Mouse (Mus musculus) heart, embryonic 16.5 days (tissue): ENCODE measurements around the gene Fryl. TPM values are rescaled to one million over a fixed set of nuclear protein-coding genes. Genes with fewer than 3 reads are reported as not detected.

Source experiments
- ATAC-seq: fragments of 200-750 bp; cut with Nextera tagmentation; replicated peaks from 2 replicates; pipeline ENCODE4 v1.8.0; 2017; ENCODE audit warnings: moderate number of reproducible peaks; ENCODE audit not compliant: insufficient read depth, low FRiP score; ENCODE audit errors: extremely low read depth
- H3K27ac ChIP-seq: fragments of 300-500 bp; sonication (generic); 2 replicates; pipeline ENCODE4 v1.5.1; 2014; ENCODE audit warnings: mild to moderate bottlenecking, low read length, control low read depth, moderate library complexity
- H3K27me3 ChIP-seq: fragments of 300-500 bp; sonication (generic); 2 replicates; pipeline ENCODE4 v1.6.1; 2014; ENCODE audit warnings: low read length, mixed read lengths; ENCODE audit not compliant: control insufficient read depth, insufficient read depth
- H3K36me3 ChIP-seq: fragments of 300-500 bp; sonication (generic); 2 replicates; pipeline ENCODE4 v1.6.1; 2014; ENCODE audit not compliant: control insufficient read depth, insufficient read depth
- H3K4me1 ChIP-seq: fragments of 300-500 bp; sonication (generic); 2 replicates; pipeline ENCODE4 v1.6.1; 2014; ENCODE audit warnings: low read length, mixed read lengths; ENCODE audit not compliant: control insufficient read depth, insufficient read depth
- H3K4me2 ChIP-seq: fragments of 300-500 bp; sonication (generic); 2 replicates; pipeline ENCODE4 v1.6.1; 2014; ENCODE audit warnings: low read depth, mild to moderate bottlenecking, control low read depth, low read length
- H3K4me3 ChIP-seq: fragments of 300-500 bp; sonication (generic); 2 replicates; pipeline ENCODE4 v1.5.1; 2014; ENCODE audit warnings: mild to moderate bottlenecking, control low read depth, low read length
- H3K9ac ChIP-seq: fragments of 300-500 bp; sonication (generic); 2 replicates; pipeline ENCODE4 v1.6.1; 2014; ENCODE audit warnings: low read length, control low read depth
- H3K9me3 ChIP-seq: fragments of 300-500 bp; sonication (generic); replicated peaks from 2 replicates; pipeline ENCODE4 v1.6.1; 2016; ENCODE audit warnings: low read length; ENCODE audit not compliant: control insufficient read depth
- WGBS: fragments of 180-500 bp; shearing (Covaris S2); extraction: QIAGEN DNeasy Blood & Tissue Kit; methylation state at CpG from one replicate; pipeline ENCODE4 v1.1.7; 2014; 5-methylcytosine and 5-hydroxymethylcytosine counted together
- polyA plus RNA-seq: library from polyadenylated mRNA; unstranded; fragments of >200 nt; fragmentation: Nextera tagmentation; extraction: Ambion mirVana; gene quantifications from 2 replicates; pipeline ENCODE4 v1.2.1, GENCODE M21; 2015

Gene Fryl
- polyA plus RNA-seq, 1 experiment from 2014 or later: 25.5 TPM

GRCm38 (mm10) chr5:73063768-73064669 is 192.4 kb downstream of the Fryl start:
- no peak overlapping the region for H3K9ac ChIP-seq
- H3K4me2 ChIP-seq: no peak overlapping the region
- no peak overlapping the region for H3K4me3 ChIP-seq
- peaks cover 33% of the 10 kb centered on the region for H3K36me3 ChIP-seq
- H3K27ac ChIP-seq: no peak overlapping the region
- WGBS: 79% methylated on average over 13 of the region's 13 CpGs
- H3K9me3 ChIP-seq: no peaks in the 10 kb centered on the region
- H3K27me3 ChIP-seq: no peaks in the 10 kb centered on the region
- no peaks in the 10 kb centered on the region for H3K4me1 ChIP-seq
- no peak for ATAC-seq

GRCm38 (mm10) chr5:73061506-73062155 is 194.8 kb downstream of the Fryl start:
- Histone ChIP-seq H3K4me3 (no peak overlapping the region), H3K27ac (no peak overlapping the region), H3K4me1 (no peaks in the 10 kb centered on the region), H3K27me3 (no peaks in the 10 kb centered on the region), H3K36me3 (peaks cover 23% of the 10 kb centered on the region), H3K9me3 (no peaks in the 10 kb centered on the region), H3K9ac (no peak overlapping the region), H3K4me2 (no peak overlapping the region)
- 88% methylated on average over 11 of the region's 11 CpGs for WGBS
- ATAC-seq: no peak

DNA sequence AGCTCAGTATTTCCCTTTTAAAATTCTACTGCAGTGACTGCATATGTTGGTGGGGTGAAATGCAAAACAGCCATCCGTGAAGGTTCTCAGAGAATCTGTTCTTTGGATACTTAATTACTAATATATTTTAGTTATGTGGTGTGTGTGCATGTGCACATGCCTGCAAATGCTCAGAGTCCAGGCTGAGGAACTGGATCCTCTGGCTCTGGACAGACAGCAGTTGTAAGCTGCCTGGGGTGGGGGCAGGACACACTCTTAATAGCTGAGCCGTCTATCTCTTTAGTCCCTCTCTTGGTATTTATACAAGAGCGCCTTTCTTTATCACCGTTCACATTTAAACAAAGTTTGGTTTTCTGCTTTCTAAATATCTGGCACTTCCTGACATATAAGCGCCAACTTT is 199.5 kb downstream of the Fryl start:
- Histone ChIP-seq H3K9me3 (no peaks in the 10 kb centered on the region), H3K36me3 (peaks cover 50% of the 10 kb centered on the region), H3K4me3 (no peak overlapping the region), H3K9ac (no peak overlapping the region), H3K4me2 (no peak overlapping the region), H3K4me1 (no peaks in the 10 kb centered on the region), H3K27me3 (no peaks in the 10 kb centered on the region), H3K27ac (no peak overlapping the region)
- no peak for ATAC-seq
- 82% methylated on average over 5 of the region's 5 CpGs for WGBS

DNA sequence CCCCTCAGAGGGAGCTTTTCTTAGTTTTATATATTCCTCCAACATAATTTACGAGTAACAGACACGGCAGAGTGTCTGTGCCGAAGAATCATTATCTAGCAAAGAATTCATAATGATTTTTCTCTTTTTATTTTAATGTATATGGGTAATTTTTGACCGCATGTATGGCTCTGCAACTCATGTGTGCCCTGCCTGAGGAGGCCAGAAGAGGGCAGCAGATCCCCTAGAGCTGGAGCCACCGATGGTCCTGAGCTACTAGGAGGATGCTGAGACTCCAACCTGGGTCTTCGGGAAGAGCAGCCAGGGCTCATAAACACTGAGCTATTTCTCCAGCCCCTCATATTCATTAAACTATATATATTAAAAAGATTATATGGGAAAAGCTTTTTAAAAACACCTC is 200.0 kb downstream of the Fryl start:
- no peak for ATAC-seq

DNA sequence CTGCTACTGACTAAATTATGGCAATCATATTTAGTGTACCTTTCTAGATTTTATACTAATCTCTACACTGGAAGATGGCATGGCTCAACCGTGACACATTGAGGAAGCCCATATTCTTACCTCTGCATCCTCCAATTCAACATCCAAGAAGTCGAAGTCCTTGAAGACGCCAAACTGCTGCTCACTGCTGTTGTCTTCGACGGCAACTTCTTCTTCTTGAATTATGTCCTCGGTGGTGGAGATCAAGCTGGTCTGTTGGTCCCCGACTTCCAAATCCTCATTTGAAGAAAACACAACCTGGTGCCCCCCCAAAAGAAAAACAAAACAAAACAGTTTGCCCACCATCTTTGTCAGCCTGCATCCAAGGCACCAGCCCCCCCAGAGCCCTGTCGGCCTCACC is 202.5 kb downstream of the Fryl start:
- Histone ChIP-seq H3K27me3 (no peaks in the 10 kb centered on the region), H3K4me1 (no peaks in the 10 kb centered on the region), H3K4me3 (no peak overlapping the region), H3K9ac (no peak overlapping the region), H3K4me2 (no peak overlapping the region), H3K27ac (no peak overlapping the region), H3K36me3 (peaks cover 70% of the 10 kb centered on the region), H3K9me3 (no peaks in the 10 kb centered on the region)
- no peak for ATAC-seq
- 94% methylated on average over 8 of the region's 8 CpGs for WGBS

More for the DNA sequence above, 200.0 kb downstream of the Fryl start:
- H3K4me2 ChIP-seq: no peak overlapping the region
- H3K9ac ChIP-seq: no peak overlapping the region
- 88% methylated on average over 6 of the region's 6 CpGs for WGBS
- H3K9me3 ChIP-seq: no peaks in the 10 kb centered on the region
- no peaks in the 10 kb centered on the region for H3K4me1 ChIP-seq
- no peak overlapping the region for H3K4me3 ChIP-seq
- H3K36me3 ChIP-seq: peaks cover 51% of the 10 kb centered on the region
- no peak overlapping the region for H3K27ac ChIP-seq
- H3K27me3 ChIP-seq: no peaks in the 10 kb centered on the region

DNA sequence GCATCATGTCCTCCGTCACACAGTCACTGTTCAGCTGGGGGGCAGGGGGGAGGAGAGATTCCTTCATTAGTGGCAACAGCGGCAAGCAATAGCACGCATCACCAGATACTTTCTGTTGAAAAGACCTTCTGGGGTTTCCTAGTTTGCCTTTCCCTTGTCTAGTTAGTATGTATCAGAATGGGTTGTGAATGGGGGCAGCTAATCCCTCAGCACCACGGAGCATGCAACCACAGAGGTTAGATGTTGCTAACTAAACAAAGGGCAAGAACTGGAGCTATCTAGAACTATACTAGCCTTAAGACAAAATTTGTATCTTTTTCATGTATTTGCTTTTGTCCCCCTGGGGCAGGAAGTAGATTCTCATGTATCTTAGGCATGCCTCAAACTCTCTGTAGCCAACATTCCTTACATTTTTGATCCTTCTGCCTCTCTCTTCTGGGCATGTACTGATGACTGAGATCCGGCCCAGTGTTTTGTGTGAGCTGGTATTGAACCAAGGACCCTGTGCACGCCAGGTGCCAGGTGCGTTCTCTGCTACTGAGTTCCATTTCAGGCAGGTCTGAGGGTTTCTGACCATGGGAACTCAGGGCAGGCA is 208.7 kb downstream of the Fryl start:
- no peak for ATAC-seq
- H3K36me3 ChIP-seq: peaks cover 66% of the 10 kb centered on the region
- H3K9me3 ChIP-seq: peaks cover 5% of the 10 kb centered on the region
- no peak overlapping the region for H3K4me2 ChIP-seq
- no peaks in the 10 kb centered on the region for H3K4me1 ChIP-seq
- H3K27me3 ChIP-seq: no peaks in the 10 kb centered on the region
- H3K4me3 ChIP-seq: no peak overlapping the region
- H3K27ac ChIP-seq: no peak overlapping the region
- 63% methylated on average over 7 of the region's 7 CpGs for WGBS
- H3K9ac ChIP-seq: no peak overlapping the region

GRCm38 (mm10) chr5:73044055-73044454 is 212.4 kb downstream of the Fryl start:
- peaks cover 5% of the 10 kb centered on the region for H3K9me3 ChIP-seq
- no peak overlapping the region for H3K9ac ChIP-seq
- no peak overlapping the region for H3K4me2 ChIP-seq
- no peaks in the 10 kb centered on the region for H3K27me3 ChIP-seq
- H3K4me3 ChIP-seq: no peak overlapping the region
- H3K27ac ChIP-seq: no peak overlapping the region
- no peak for ATAC-seq
- H3K4me1 ChIP-seq: no peaks in the 10 kb centered on the region
- peaks cover 47% of the 10 kb centered on the region for H3K36me3 ChIP-seq
- 100% methylated on average over 2 of the region's 2 CpGs for WGBS

DNA sequence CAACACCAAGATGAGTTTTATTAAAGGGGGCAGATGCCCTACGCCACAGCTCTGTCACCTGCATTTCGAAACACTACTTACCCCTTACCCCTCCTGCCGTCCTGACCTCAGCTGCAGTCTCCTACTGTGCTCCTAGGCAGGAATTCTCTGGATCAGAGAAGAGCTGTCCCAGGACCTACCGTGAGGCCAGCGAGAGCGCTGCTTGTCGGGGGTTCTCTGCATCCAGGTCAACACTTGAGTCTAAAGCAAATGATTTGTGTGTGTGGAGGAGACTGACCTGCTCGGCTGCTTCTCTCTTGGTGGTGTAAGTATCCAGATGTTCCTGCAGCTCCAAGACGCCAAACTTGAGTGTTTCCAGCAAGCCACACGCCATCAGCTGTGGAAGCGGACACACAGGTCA is 223.9 kb downstream of the Fryl start:
- H3K36me3 ChIP-seq: peaks cover 44% of the 10 kb centered on the region
- H3K27ac ChIP-seq: no peak overlapping the region
- 0 out of 2 replicates have a peak, but pooled peaks cover 2% of the 10 kb centered on the region for H3K4me1 ChIP-seq
- 83% methylated on average over 11 of the region's 11 CpGs for WGBS
- H3K4me2 ChIP-seq: no peak overlapping the region
- no peak overlapping the region for H3K4me3 ChIP-seq
- H3K9me3 ChIP-seq: no peaks in the 10 kb centered on the region
- H3K27me3 ChIP-seq: no peaks in the 10 kb centered on the region
- ATAC-seq: no peak
- no peak overlapping the region for H3K9ac ChIP-seq

GRCm38 (mm10) chr5:73028646-73029045 is 227.8 kb downstream of the Fryl start:
- Histone ChIP-seq H3K9ac (no peak overlapping the region), H3K36me3 (peaks cover 37% of the 10 kb centered on the region), H3K27me3 (no peaks in the 10 kb centered on the region), H3K9me3 (no peaks in the 10 kb centered on the region), H3K4me3 (no peak overlapping the region), H3K4me2 (no peak overlapping the region), H3K27ac (no peak overlapping the region), H3K4me1 (0 out of 2 replicates have a peak, but pooled peaks cover 2% of the 10 kb centered on the region)
- ATAC-seq: peak; percentile 72
- WGBS: 42% methylated on average over 13 of the region's 13 CpGs
